Comparison of ENCODE assay signal across 24 mouse cellular contexts in the genomic region with DNA sequence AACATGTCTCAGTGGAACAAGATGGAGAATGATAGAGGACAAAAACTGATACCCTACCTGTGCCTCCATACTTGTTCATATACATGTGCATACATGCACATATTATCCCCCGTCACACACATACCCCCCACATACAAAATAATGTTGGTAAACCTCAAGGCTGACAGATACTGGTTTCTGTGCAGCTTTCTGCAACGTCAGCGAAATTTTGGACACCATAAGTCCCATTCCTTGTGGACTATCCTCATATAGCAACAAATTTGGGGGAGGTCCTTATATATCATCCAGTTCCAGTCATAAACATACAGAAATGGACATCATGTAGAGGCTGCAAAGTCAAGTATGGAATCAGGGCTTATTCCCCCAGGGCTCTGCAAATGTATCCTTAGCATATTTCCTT.
"Had no signal": no experiment of that assay in that cellular context is flagged by ENCODE, and none has a peak within 500 bp of the region (broad histone marks: within the 10 kb centered on the region; RNA-seq: fewer than 3 reads in every experiment).

No protein-coding gene starts in this region.

- H3K4me2 ChIP-seq: embryonic facial prominence, embryonic 12.5 days; embryonic facial prominence, embryonic 13.5 days; embryonic facial prominence, embryonic 15.5 days; forebrain, embryonic 12.5 days; forebrain, embryonic 13.5 days; forebrain, embryonic 15.5 days had no signal

- H3K27ac ChIP-seq: embryonic facial prominence, embryonic 10.5 days; embryonic facial prominence, embryonic 12.5 days; embryonic facial prominence, embryonic 13.5 days; embryonic facial prominence, embryonic 15.5 days; forebrain, embryonic 10.5 days; forebrain, embryonic 12.5 days; forebrain, embryonic 13.5 days; forebrain, embryonic 15.5 days; gastrocnemius, adult 2 months; heart, adult 2 months; heart, embryonic 10.5 days had no signal

- H3K4me1 ChIP-seq: embryonic facial prominence, embryonic 10.5 days; embryonic facial prominence, embryonic 12.5 days; embryonic facial prominence, embryonic 13.5 days; embryonic facial prominence, embryonic 15.5 days; forebrain, embryonic 10.5 days; forebrain, embryonic 12.5 days; forebrain, embryonic 13.5 days; forebrain, embryonic 15.5 days; heart, embryonic 10.5 days had no signal

- H3K9me3 ChIP-seq: embryonic facial prominence, embryonic 10.5 days; embryonic facial prominence, embryonic 12.5 days; embryonic facial prominence, embryonic 13.5 days; embryonic facial prominence, embryonic 15.5 days; forebrain, embryonic 10.5 days; forebrain, embryonic 12.5 days; forebrain, embryonic 13.5 days; forebrain, embryonic 15.5 days; heart, embryonic 10.5 days had no signal

- H3K27me3 ChIP-seq: embryonic facial prominence, embryonic 12.5 days; embryonic facial prominence, embryonic 13.5 days; embryonic facial prominence, embryonic 15.5 days; forebrain, embryonic 12.5 days; forebrain, embryonic 13.5 days; forebrain, embryonic 15.5 days had no signal

- H3K4me3 ChIP-seq: embryonic facial prominence, embryonic 10.5 days; embryonic facial prominence, embryonic 12.5 days; embryonic facial prominence, embryonic 13.5 days; embryonic facial prominence, embryonic 15.5 days; erythroblast, embryonic 14.5 days; forebrain, embryonic 10.5 days; forebrain, embryonic 12.5 days; forebrain, embryonic 13.5 days; forebrain, embryonic 15.5 days; gastrocnemius, adult 2 months; heart, adult 2 months; heart, embryonic 10.5 days had no signal

- H3K9ac ChIP-seq: embryonic facial prominence, embryonic 12.5 days; embryonic facial prominence, embryonic 13.5 days; embryonic facial prominence, embryonic 15.5 days; forebrain, embryonic 12.5 days; forebrain, embryonic 13.5 days; forebrain, embryonic 15.5 days; forebrain, postnatal 0 days had no signal

- DNase-seq: cerebellum, postnatal 10 days; cerebellum, postnatal 14 days; cerebellum, postnatal 25 days; cerebellum, postnatal 36 days; embryo, embryonic 11 days; forebrain, postnatal 0 days; gastrocnemius, adult 2 months; gastrocnemius, postnatal 10 days; gastrocnemius, postnatal 14 days; gastrocnemius, postnatal 25 days; gastrocnemius, postnatal 36 days; heart, adult 11 months; heart, adult 18-20 months; heart, adult 2 months had no signal

- H3K36me3 ChIP-seq: embryonic facial prominence, embryonic 10.5 days; embryonic facial prominence, embryonic 12.5 days; embryonic facial prominence, embryonic 13.5 days; embryonic facial prominence, embryonic 15.5 days; forebrain, embryonic 10.5 days; forebrain, embryonic 12.5 days; forebrain, embryonic 15.5 days; heart, embryonic 10.5 days had no signal
